Mouse (Mus musculus) monocyte, adult 59 days (primary cell): Measurements from ENCODE around the gene Cpne8. TPM values are rescaled to one million over a fixed set of nuclear protein-coding genes. Genes with fewer than 3 reads are reported as not detected.

Source experiments
- total RNA-seq, 2 experiments: library from RNA; stranded (reverse); gene quantifications; one replicate each; pipeline ENCODE4 v1.2.4; 2023

The Cpne8 gene
- 1 to 10 TPM; 2.5 to 3.4 TPM for total RNA-seq

GRCm38 (mm10) chr15:90678985-90679759, at the start of gene Cpne8:
Gene Cpne8 (minus strand): TSS chr15:90679432.

